Mouse (Mus musculus): Measurements from ENCODE around the gene Spred3.
"Not testable (repeated sequence)": the region's sequence is repeated elsewhere in the genome, so short reads cannot be mapped to it uniquely, and the experiment has no call there.

Gene Spred3

GRCm38 (mm10) chr7:29170066-29170754 lies at the start of gene Spred3, which contains the start of gene Ggn:
TSS of gene Spred3 (minus strand) at chr7:29170411.
TSS of gene Ggn (plus strand) at chr7:29170210.
- peak; percentile 92 for DNase-seq

- no peak for DNase-seq
Observed at GRCm38 (mm10) chr7:29214846-29215245, 44.6 kb upstream of the Spred3 start.

GRCm38 (mm10) chr7:29214236-29214635 lies 44.0 kb upstream of the Spred3 start:
- DNase-seq: no peak

- peak; percentile 30 for DNase-seq
Observed at GRCm38 (mm10) chr7:29213675-29214082, 43.5 kb upstream of the Spred3 start, which contains the start of gene Catsperg1. TSS of gene Catsperg1 (minus strand) at chr7:29214035.

GRCm38 (mm10) chr7:29212775-29213560 lies 42.8 kb upstream of the Spred3 start:
- DNase-seq: not testable (repeated sequence)

- no peak for DNase-seq
Observed at GRCm38 (mm10) chr7:29212199-29212765, 42.1 kb upstream of the Spred3 start.

- DNase-seq: peak; percentile 95
Observed at GRCm38 (mm10) chr7:29211415-29212198, 41.4 kb upstream of the Spred3 start.

- peak; percentile 76 for DNase-seq
Observed at GRCm38 (mm10) chr7:29211013-29211412, 40.8 kb upstream of the Spred3 start.

- no peak for DNase-seq
Observed at GRCm38 (mm10) chr7:29202577-29202976, 32.4 kb upstream of the Spred3 start.

GRCm38 (mm10) chr7:29194230-29194629 lies 24.0 kb upstream of the Spred3 start:
- not testable (repeated sequence) for DNase-seq

GRCm38 (mm10) chr7:29181323-29181722 lies 11.1 kb upstream of the Spred3 start:
- DNase-seq: not testable (repeated sequence)

GRCm38 (mm10) chr7:29180854-29181236 lies 10.6 kb upstream of the Spred3 start:
- no peak for DNase-seq

GRCm38 (mm10) chr7:29180077-29180853 lies 10.1 kb upstream of the Spred3 start, which contains the start of gene Psmd8:
TSS of gene Psmd8 (minus strand) at chr7:29180701.
- peak; percentile 99 for DNase-seq

GRCm38 (mm10) chr7:29179323-29179722 lies 9.1 kb upstream of the Spred3 start:
- DNase-seq: peak; percentile 41

GRCm38 (mm10) chr7:29178106-29178505 lies 7.9 kb upstream of the Spred3 start:
- DNase-seq: peak; percentile 21

- no peak for DNase-seq
Observed at GRCm38 (mm10) chr7:29172390-29173016, 2.3 kb upstream of the Spred3 start.

- no peak for DNase-seq
Observed at GRCm38 (mm10) chr7:29171562-29172097, 1.4 kb upstream of the Spred3 start.

- DNase-seq: peak; percentile 28
Observed at GRCm38 (mm10) chr7:29170755-29171561, 747 bp upstream of the Spred3 start.

- peak; percentile 83 for DNase-seq
Observed at GRCm38 (mm10) chr7:29169231-29170065, 763 bp downstream of the Spred3 start.

Measured in lung, postnatal 36 days (tissue).